Mouse (Mus musculus) embryonic facial prominence, embryonic 11.5 days (tissue): ENCODE measurements around the gene Adcy1. TPM values are rescaled to one million over a fixed set of nuclear protein-coding genes. Genes with fewer than 3 reads are reported as not detected.

Experiments
- ATAC-seq: fragments of 200-750 bp; cut with Nextera tagmentation; replicated peaks from 2 replicates; pipeline ENCODE4 v1.8.0; 2017; ENCODE audit warnings: low read depth; ENCODE audit not compliant: insufficient number of reproducible peaks, low FRiP score, low TSS enrichment
- DNase-seq: peaks from one replicate; pipeline ENCODE4 v3.0.0-alpha.2; 2015; ENCODE audit warnings: low spot score
- H3K27ac ChIP-seq: fragments of 300-500 bp; sonication (generic); replicated peaks from 2 replicates; pipeline ENCODE4 v1.5.1; 2014; ENCODE audit warnings: mild to moderate bottlenecking, low read depth, low read length, control low read depth
- H3K27me3 ChIP-seq: fragments of 300-500 bp; sonication (generic); 2 replicates; pipeline ENCODE4 v1.6.1; 2014; ENCODE audit warnings: mild to moderate bottlenecking, low read length, moderate library complexity, mixed read lengths; ENCODE audit not compliant: control insufficient read depth, insufficient read depth
- H3K36me3 ChIP-seq: fragments of 300-500 bp; sonication (generic); replicated peaks from 2 replicates; pipeline ENCODE4 v1.6.1; 2014; ENCODE audit warnings: low read depth, mild to moderate bottlenecking, low read length, moderate library complexity, mixed read lengths; ENCODE audit not compliant: control insufficient read depth, insufficient read depth
- H3K4me1 ChIP-seq: fragments of 300-500 bp; sonication (generic); 2 replicates; pipeline ENCODE4 v1.6.1; 2014; ENCODE audit warnings: low read length, mixed read lengths; ENCODE audit not compliant: control insufficient read depth, insufficient read depth
- H3K4me2 ChIP-seq: fragments of 300-500 bp; sonication (generic); 2 replicates; pipeline ENCODE4 v1.6.1; 2014; ENCODE audit warnings: low read depth, mild to moderate bottlenecking, control low read depth, low read length, moderate library complexity
- H3K4me3 ChIP-seq: fragments of 300-500 bp; sonication (generic); 2 replicates; pipeline ENCODE4 v1.5.1; 2014; ENCODE audit warnings: low read depth, low read length, control low read depth
- H3K9ac ChIP-seq: fragments of 300-500 bp; sonication (generic); replicated peaks from 2 replicates; pipeline ENCODE4 v1.6.1; 2014; ENCODE audit warnings: mild to moderate bottlenecking, control low read depth, low read length
- H3K9me3 ChIP-seq: fragments of 300-500 bp; sonication (generic); replicated peaks from 2 replicates; pipeline ENCODE4 v1.6.1; 2016; ENCODE audit warnings: mild to moderate bottlenecking, low read length, inconsistent platforms, mixed read lengths; ENCODE audit not compliant: control insufficient read depth
- WGBS: fragments of 180-500 bp; shearing (Covaris S2); extraction: QIAGEN DNeasy Blood & Tissue Kit; methylation state at CpG from one replicate; pipeline ENCODE4 v1.1.7; 2014; 5-methylcytosine and 5-hydroxymethylcytosine counted together
- polyA plus RNA-seq: library from polyadenylated mRNA; unstranded; fragments of >200 nt; fragmentation: Nextera tagmentation; extraction: Ambion mirVana; gene quantifications from 2 replicates; pipeline ENCODE4 v1.2.1, GENCODE M21; 2014

Adcy1 gene
- polyA plus RNA-seq, 1 experiment from 2014 or later, result 1.3 TPM

- H3K4me3 ChIP-seq, result peak overlapping the region; percentile 52
- WGBS, result under 1% methylated on average over 43 of the region's 53 CpGs
- peaks cover 24% of the 10 kb centered on the region for H3K27me3 ChIP-seq
- H3K9ac ChIP-seq, result peak overlapping the region; percentile 66
- no peaks in the 10 kb centered on the region for H3K9me3 ChIP-seq
- DNase-seq, result peak; percentile 59
- no peaks in the 10 kb centered on the region for H3K36me3 ChIP-seq
- H3K27ac ChIP-seq, result no peak overlapping the region
- peak overlapping the region; percentile 91 for H3K4me2 ChIP-seq
- no peaks in the 10 kb centered on the region; the same call in 1 of the 2 replicates for H3K4me1 ChIP-seq
- 0 out of 2 replicates have a peak, but pooled peaks have one; percentile 29 for ATAC-seq
Observed at GRCm38 (mm10) chr11:7063681-7064267, 485 bp downstream of the Adcy1 start.

DNA sequence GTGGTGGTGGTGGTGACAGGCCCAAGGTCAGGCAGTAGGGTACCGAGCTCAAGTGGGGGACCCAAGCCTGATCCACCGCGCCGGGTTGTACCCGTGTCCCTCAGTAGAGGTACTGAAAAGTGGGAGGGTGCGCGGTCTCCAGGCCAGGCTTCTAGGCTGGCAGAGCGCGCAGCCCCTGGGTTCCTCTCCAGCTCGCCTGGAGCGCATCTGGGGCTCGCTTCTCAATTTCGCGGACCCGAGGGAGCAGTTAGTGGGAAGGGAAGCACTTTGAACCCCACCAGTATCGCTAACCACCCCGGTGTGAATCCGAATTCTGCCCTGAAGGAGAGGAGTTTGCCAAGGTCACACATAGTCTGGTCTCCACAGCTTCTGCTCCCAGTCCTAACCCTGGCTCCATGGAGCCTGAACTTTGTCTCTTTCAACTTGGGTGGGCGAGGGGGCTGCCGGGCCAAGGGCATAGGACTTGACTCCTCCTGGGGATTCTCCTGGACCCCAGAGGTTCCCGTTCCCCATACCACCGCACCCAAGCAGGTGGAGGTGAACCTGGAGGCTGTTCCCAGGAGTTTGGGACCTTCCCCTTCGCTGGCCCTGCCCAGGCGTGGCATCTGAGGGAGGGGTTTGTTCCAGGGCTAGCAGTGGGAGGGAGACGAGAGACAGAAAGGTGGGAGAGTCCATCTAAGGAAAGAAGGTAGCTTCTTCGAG lies 1.3 kb downstream of the Adcy1 start:
- peaks cover 21% of the 10 kb centered on the region for H3K27me3 ChIP-seq
- no peak overlapping the region for H3K27ac ChIP-seq
- H3K4me2 ChIP-seq, result peak overlapping the region; percentile 91
- no peaks in the 10 kb centered on the region for H3K9me3 ChIP-seq
- WGBS, result 3% methylated on average over 25 of the region's 26 CpGs
- H3K36me3 ChIP-seq, result no peaks in the 10 kb centered on the region
- DNase-seq (peak; percentile 44), ATAC-seq (no peak)
- H3K4me3 ChIP-seq, result peak overlapping the region; percentile 52
- no peak overlapping the region for H3K9ac ChIP-seq
- H3K4me1 ChIP-seq, result no peaks in the 10 kb centered on the region; the same call in 1 of the 2 replicates

- WGBS, result 3% methylated on average over 3 of the region's 4 CpGs
- H3K27me3 ChIP-seq, result peaks cover 21% of the 10 kb centered on the region
- DNase-seq (no peak), ATAC-seq (no peak)
- no peak overlapping the region for H3K9ac ChIP-seq
- no peak overlapping the region for H3K27ac ChIP-seq
- H3K36me3 ChIP-seq, result no peaks in the 10 kb centered on the region
- H3K4me1 ChIP-seq, result no peaks in the 10 kb centered on the region; the same call in 1 of the 2 replicates
- H3K4me2 ChIP-seq, result no peak overlapping the region
- H3K9me3 ChIP-seq, result no peaks in the 10 kb centered on the region
- H3K4me3 ChIP-seq, result no peak overlapping the region
Observed at GRCm38 (mm10) chr11:7065388-7065787, 2.1 kb downstream of the Adcy1 start.

GRCm38 (mm10) chr11:7065876-7066275 lies 2.6 kb downstream of the Adcy1 start:
- no peak overlapping the region for H3K4me3 ChIP-seq
- H3K4me2 ChIP-seq, result no peak overlapping the region
- DNase-seq (no peak), ATAC-seq (no peak)
- WGBS, result 42% methylated on average over 5 of the region's 5 CpGs
- H3K9ac ChIP-seq, result no peak overlapping the region
- H3K4me1 ChIP-seq, result no peaks in the 10 kb centered on the region; the same call in 1 of the 2 replicates
- H3K27ac ChIP-seq, result no peak overlapping the region
- no peaks in the 10 kb centered on the region for H3K36me3 ChIP-seq
- H3K9me3 ChIP-seq, result no peaks in the 10 kb centered on the region
- H3K27me3 ChIP-seq, result peaks cover 21% of the 10 kb centered on the region

- ATAC-seq (no peak), DNase-seq (no peak)
- H3K36me3 ChIP-seq, result no peaks in the 10 kb centered on the region
- H3K9ac ChIP-seq, result no peak overlapping the region
- no peak overlapping the region for H3K4me2 ChIP-seq
- H3K27ac ChIP-seq, result no peak overlapping the region
- peaks cover 16% of the 10 kb centered on the region for H3K27me3 ChIP-seq
- H3K9me3 ChIP-seq, result no peaks in the 10 kb centered on the region
- H3K4me3 ChIP-seq, result no peak overlapping the region
- no peaks in the 10 kb centered on the region; the same call in 1 of the 2 replicates for H3K4me1 ChIP-seq
- whole genome bisulfite sequencing, result 77% methylated on average over 4 of the region's 4 CpGs
Observed at GRCm38 (mm10) chr11:7067263-7067662, 4.0 kb downstream of the Adcy1 start.

DNA sequence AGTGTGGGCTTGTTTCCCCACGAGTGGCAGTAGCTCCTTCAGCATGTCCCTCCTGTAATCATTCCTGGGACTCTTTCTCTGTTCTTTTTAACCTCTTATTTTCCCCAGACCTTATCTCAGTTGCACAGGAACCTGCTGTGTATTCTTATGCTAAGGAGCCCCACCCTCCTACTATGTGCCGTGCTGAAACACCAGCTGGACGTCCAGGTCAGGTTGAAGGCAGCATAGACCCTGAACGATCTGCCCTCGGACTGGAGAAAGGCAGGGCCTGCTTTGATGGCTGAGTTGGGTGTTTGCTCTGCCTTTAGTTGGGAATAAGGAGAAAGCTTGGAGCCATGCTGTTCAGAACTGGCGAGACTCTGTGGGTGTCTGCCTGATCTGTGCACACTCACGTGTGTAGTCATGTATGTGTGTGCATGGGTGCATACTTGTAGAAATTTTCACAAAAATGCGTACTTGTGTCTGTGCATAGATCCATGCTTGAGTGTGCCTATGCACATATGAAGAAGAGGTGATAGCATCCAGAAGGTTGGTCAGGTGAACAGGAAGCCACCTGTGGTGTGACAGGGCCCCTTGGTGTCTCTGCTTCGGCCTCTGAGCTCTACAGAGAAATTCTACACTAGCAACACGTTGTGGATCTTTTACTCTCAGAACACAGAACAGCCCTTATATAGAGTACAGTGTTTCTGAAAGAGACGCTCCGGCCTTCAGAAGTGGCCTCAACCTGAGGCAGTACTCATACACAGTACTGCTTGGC lies 5.4 kb downstream of the Adcy1 start:
- peaks cover 13% of the 10 kb centered on the region for H3K27me3 ChIP-seq
- no peaks in the 10 kb centered on the region; the same call in 1 of the 2 replicates for H3K4me1 ChIP-seq
- H3K9me3 ChIP-seq, result no peaks in the 10 kb centered on the region
- WGBS, result 80% methylated on average over 12 of the region's 12 CpGs
- ATAC-seq (no peak), DNase-seq (no peak)
- no peak overlapping the region for H3K4me2 ChIP-seq
- H3K36me3 ChIP-seq, result no peaks in the 10 kb centered on the region
- H3K4me3 ChIP-seq, result no peak overlapping the region
- no peak overlapping the region for H3K9ac ChIP-seq
- H3K27ac ChIP-seq, result no peak overlapping the region

DNA sequence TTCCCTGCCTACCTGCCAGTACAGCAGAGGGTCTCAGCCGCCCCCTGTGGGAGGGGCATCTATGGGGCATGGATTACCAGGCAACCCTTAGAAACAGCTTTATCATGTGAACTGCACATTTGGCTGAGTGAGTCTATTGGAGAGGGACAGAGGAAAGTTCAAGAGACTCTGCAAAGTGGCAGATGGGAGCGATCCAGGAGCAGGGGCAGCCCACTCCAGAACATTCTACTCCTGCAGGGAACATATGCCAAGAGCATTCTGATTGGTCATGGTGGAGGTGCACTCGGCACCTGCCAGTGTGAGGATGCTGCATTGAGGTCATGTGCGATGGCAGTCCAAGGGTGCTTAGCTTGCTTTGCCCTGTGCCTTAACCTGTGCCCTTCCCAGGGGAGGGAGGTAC lies 6.5 kb downstream of the Adcy1 start:
- no peak overlapping the region for H3K27ac ChIP-seq
- H3K4me3 ChIP-seq, result no peak overlapping the region
- H3K4me1 ChIP-seq, result no peaks in the 10 kb centered on the region; the same call in 1 of the 2 replicates
- DNase-seq (no peak), ATAC-seq (no peak)
- whole genome bisulfite sequencing, result 91% methylated on average over 4 of the region's 4 CpGs
- peaks cover 6% of the 10 kb centered on the region for H3K27me3 ChIP-seq
- no peak overlapping the region for H3K4me2 ChIP-seq
- H3K9me3 ChIP-seq, result no peaks in the 10 kb centered on the region
- no peaks in the 10 kb centered on the region for H3K36me3 ChIP-seq
- H3K9ac ChIP-seq, result no peak overlapping the region

DNA sequence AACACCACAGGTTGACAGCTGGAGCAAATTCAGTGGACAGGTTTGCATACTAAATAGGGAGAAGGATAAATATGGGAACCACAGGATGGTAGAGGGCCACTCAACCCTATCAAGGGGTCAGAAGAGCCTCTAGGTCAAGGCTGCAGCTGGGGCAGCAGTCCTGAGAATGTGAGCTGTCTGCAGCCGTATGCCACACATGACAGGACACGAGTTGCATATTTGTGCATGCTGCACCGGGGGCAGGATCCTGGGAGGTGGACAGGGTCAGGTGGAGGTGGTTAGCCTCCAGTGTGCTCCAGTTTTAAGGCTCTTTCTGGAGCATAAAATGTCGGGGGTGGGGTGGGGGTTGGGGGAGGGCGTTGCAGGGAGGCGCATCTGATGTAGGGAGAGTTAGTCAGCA lies 8.3 kb downstream of the Adcy1 start:
- 74% methylated on average over 6 of the region's 6 CpGs for WGBS

More for the DNA sequence above, 8.3 kb downstream of the Adcy1 start:
- H3K4me1 ChIP-seq, result no peaks in the 10 kb centered on the region
- no peaks in the 10 kb centered on the region for H3K27me3 ChIP-seq
- no peaks in the 10 kb centered on the region for H3K9me3 ChIP-seq
- no peak overlapping the region for H3K4me3 ChIP-seq
- ATAC-seq (no peak), DNase-seq (no peak)
- H3K36me3 ChIP-seq, result no peaks in the 10 kb centered on the region
- H3K9ac ChIP-seq, result no peak overlapping the region
- H3K4me2 ChIP-seq, result no peak overlapping the region
- no peak overlapping the region for H3K27ac ChIP-seq
